Mouse (Mus musculus): ENCODE measurements around the gene Cactin.

The Cactin gene

DNA sequence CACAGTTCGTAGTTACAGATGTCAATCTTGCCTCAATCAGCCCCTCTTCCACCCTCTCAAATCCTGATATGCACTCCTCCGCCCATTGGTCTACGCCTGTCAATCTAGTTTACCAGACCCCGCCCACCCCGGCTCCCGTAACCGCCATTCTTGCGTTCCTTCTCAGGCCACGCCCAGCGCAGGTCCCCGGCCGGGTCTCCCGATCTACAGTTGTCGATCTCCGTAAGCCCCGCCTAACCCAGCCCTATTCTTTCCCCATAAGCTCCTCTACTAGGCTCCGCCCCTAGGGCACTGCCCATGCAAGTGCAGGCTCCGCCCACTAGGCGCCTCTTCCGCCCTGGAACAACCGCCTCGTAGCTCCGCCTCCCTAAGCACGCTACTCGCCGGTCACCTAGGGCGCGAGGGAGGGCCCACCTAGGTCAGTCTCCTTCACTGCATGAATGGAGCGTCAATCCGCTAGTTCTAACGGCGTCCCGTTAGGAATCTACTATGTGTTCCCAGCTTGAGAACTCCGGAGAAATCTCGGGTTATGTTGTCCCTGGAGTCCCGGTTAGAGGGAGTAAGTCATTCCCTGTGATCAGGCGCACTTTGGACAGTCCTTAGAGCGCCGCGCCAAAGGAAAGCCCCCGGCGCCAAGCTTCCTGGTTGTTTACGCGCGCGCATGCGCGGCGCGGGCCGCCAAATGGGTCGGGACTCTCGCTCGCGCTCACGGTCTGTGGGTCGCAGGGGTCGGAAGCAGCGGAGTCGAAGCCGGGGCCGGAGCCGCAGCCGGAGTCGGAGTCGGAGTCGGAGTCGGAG lies at the start of gene Cactin:
Gene Cactin, plus strand, starts transcription at position 554 of the 798 bp plus-strand sequence.
- in situ Hi-C loops (cut with MboI, MseI) = loop anchor here in 1 of 2 experiments (5.0 kb wide), 1 partner anchor 33 kb away; no protein-coding TSS in a partner anchor

DNA sequence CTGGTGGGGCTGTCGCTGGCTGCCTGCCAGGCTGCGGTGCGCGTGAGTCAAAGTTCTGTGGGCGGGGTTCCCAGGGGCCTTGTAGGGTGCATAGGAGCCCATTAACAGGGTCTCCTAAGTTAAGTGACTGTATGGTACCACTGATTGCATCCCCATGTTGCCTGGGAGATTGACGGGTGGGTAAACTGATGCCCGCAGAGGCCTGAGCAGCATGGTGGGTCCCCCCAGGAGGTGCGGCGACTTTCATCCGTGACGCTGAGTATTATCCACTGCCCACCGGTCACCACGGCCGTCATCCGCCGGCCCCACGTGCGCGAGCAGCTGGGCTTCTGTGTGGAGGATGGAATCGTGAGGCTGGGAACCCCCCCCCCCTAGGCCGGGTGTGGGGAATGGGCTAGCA lies 48.5 kb upstream of the Cactin start:
- in situ Hi-C loops (cut with MboI, MseI) = no loop called here

DNA sequence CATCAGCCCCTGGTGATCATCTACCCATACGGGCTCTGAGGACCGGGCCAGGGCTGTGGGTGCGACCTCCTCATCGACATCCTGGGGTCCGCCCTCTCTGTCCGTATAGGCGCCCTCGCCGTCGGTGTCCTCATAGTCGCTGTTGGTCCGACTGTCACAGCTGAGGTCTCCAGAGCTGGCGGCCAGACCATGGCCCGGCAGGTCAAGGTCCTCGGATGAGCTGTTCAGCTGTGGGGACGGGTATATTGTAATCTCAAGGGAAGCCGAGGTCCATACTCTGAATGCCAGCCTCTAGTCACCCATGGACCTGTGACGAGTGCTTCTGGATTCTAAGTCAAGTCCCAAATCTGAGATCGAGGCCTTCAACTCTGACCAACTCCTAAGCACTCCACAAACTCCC lies 47.1 kb upstream of the Cactin start:
- in situ Hi-C loops (cut with MboI, MseI) = no loop called here

DNA sequence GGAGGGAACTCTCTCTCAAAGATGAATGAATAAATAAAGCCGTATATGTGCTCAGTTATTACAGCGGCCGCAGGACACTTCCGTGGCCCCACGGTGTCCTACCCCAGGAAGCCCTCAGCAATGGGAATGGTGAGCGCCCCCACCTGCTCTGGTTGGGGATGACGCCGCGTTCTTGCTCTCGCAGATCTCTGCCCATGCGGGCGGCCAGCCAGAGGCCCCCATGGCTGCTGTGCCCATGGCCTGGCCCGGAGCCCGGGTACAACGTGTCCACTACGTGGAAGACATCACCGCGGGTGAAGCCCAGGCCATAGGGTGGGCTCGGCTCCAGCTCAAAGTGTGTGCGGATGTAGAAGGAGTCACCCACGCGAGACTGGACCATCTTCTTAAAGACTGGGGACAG lies 43.2 kb upstream of the Cactin start:
- in situ Hi-C loops (cut with MboI, MseI) = no loop called here

DNA sequence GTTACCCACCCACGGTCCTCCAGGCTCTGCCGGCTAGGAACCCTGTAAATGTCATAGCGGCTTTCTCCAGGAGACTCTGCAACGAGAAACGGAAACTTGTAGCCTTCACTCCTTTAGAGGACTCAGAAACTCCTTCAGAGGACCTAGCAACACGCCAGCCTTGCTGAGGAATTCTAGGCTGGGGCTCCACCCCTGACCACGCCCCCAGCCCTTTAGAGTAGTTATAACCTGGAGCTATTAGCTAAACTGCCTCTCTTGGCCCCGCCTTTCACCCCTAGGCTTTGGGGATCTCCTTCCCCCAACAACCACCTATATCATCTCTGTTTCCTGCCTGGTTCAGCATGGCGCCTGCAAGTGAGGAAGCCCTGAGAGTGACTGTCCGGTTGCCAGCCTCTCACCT lies 41.4 kb upstream of the Cactin start:
- in situ Hi-C loops (cut with MboI, MseI) = no loop called here

DNA sequence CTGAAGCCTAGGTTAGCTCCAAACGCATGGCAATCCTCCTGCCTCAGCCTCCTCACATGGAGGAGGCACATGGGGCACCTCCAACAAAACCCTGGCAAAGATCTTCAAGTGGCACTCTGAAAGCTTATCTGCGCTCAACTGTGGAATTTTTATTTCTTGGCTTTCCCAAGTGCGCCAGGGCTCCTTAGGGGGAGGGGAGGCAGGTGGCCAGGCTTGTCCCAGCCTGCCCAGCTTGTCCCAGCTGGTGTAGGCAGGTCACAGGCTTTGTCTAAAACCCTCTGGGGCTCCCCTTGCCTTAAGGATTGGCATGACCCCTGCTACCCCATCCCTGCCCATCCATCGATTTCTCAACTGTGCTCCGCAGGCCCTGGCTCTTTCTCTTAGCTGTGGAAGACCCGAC lies 36.7 kb upstream of the Cactin start:
- in situ Hi-C loops (cut with MboI, MseI) = loop anchor here (10.0 kb wide), 1 partner anchor 61 kb away; the partner anchor contains the start of gene Gipc3 (in 2 of the 2)

DNA sequence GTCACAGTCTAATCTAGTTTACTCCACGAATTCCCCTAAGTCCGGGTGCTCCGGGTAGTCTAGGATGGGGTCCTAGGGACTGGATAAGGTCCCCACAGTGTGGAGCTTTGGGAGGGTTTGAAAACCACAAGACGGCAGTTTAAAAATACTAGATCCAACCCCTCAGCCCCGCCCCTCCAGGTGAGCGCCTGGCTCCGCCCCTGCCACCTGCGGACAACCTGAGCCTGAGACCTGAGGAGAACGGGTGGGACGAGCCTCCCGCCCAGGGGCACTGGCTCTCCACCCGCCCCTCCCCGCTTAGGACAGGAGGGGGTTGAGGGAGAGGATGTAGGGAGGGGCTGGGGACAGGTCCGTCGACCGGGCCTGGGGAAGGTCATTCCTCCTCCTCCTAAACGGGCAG lies 36.2 kb upstream of the Cactin start:
- in situ Hi-C loops (cut with MboI, MseI) = loop anchor here (5.0 to 10.0 kb wide), 2 partner anchors 38 to 60 kb away; partner anchors contain the start of genes Gipc3 (in 2 of the 2) and Cactin (in 1 of the 2)

DNA sequence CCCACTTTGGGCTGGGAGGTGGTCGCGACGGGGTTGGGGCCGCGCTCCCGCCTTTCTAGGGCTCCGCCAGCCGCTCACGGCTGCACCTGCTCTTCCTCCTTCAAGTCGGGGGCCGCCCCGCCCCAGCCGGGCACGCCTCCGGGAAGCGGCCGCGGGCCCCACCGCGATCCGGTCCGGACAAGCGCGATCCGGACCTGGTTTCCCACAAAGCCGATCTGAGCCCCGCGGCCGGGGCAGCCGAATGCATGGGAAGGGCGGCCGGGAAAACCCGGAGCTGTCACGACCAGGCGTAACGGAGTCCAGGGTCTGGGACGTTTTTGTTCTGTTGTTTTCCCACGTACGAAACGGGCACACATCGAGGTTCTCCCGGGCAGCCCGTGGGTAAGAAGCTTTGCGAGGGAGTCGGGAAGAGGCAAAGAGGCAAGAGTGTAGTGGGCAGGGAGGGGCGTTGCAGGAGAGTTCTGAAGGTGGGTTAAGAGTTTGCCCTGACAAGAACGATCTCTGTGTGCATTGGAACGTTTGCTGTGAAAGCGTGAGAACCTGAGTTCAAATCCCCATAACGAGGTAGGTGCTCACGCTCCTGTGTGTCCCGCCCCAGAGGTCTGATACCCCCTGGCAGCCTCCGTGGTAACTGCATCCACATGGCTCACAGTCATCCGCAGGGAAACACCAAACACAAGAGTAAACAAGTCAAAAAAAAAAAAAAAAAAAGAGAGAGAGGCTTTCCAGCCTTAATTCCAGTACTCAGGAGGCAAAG lies 35.0 kb upstream of the Cactin start:
- in situ Hi-C loops (cut with MboI, MseI) = loop anchor here (5.0 to 10.0 kb wide), 2 partner anchors 36 to 59 kb away; partner anchors contain the start of genes Gipc3 (in 2 of the 2) and Cactin (in 1 of the 2)

DNA sequence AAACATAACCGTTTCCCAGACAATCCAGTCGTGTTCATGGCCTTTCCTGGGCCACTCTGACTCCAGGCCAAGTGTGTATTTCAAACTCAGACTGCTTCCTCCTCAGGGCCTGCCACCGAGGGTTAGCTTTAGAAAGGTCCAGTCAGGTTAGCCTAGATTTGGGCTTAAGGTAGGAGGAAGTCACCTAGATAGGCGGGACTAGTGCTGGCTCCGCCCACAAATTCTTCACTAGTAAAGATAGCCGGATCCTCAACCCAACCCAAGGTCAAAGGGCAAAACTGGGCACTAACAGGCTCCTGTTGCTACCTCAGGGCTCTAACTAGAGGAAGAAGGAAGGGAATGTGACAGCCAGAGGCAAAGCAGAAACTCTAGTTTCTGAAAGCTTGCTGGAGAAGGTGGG lies 34.3 kb upstream of the Cactin start:
- in situ Hi-C loops (cut with MboI, MseI) = loop anchor here (5.0 to 10.0 kb wide), 2 partner anchors 36 to 58 kb away; partner anchors contain the start of genes Gipc3 (in 2 of the 2) and Cactin (in 1 of the 2)

DNA sequence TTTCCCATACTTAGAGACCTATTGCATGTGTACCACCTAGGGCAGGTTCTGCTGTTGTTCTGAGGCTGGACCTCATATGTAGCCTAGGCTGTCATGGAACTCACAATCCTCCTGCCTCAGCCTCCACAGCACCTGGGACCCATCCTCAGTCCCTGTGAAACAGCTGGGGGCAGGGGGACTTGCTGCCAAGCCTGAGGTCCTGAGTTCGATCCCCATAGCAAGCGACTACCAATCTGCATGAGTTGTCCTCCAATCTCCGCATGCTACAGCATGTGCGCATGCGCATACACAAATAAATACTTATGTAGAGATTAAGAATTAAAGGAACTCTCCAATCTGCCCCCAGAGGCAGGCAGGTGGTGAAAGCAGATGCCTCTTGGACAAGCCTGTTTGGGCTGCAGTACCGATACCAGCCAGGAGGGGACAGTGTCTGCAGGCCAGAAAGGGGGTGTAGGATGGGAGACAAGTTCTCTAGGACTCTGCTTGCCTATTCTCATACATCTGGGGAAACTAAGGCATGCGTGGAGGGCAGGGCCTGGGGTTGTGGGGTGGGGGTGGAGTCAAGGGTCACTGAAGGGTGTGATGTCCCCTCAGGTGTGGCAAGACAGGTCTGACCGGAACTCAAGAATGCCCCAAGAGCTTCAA lies 33.3 kb upstream of the Cactin start:
- in situ Hi-C loops (cut with MboI, MseI) = loop anchor here (5.0 to 10.0 kb wide), 2 partner anchors 35 to 57 kb away; partner anchors contain the start of genes Gipc3 (in 2 of the 2) and Cactin (in 1 of the 2)

DNA sequence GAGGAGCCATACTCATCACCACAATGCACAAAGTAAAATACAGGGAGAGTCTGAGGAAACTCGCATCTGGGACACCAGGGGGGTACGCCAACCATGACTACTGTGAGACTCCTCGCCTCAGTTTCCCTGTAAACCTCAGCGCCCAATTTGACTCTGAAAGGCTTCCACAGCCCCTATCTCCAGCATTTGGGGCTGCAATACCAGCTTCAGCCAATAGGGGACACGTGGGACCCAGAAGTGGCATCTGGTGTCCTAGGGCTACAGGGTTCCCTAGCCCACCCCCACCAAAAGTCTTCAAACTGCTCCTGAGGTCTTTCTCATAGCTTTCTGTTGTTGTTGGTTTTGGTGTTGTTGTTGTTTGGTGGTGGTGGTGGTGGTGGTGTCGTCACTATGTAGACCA lies 32.3 kb upstream of the Cactin start:
- in situ Hi-C loops (cut with MboI, MseI) = loop anchor here (5.0 to 10.0 kb wide), 2 partner anchors 34 to 56 kb away; partner anchors contain the start of genes Gipc3 (in 2 of the 2) and Cactin (in 1 of the 2)

DNA sequence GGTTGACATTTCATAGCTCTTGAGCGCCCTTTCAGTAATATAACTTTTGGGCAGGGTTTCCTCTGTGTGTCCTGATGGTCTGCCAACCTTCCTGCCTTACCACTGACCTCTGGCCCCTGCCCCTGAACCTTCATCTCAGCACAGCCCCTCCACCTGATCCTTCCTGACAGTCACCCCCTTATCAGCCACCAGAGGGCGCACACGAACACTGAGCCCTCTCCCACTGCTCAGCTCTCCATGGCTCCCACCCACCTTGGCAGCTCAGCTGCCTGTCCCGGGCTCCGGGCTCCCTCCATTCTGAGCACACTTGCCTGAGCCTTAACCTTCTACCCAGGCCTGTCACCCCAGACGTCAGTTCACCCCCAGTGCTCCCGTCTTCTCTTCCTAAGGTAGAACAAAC lies 31.6 kb upstream of the Cactin start:
- in situ Hi-C loops (cut with MboI, MseI) = loop anchor here (5.0 to 10.0 kb wide), 2 partner anchors 33 to 56 kb away; partner anchors contain the start of genes Gipc3 (in 2 of the 2) and Cactin (in 1 of the 2)

DNA sequence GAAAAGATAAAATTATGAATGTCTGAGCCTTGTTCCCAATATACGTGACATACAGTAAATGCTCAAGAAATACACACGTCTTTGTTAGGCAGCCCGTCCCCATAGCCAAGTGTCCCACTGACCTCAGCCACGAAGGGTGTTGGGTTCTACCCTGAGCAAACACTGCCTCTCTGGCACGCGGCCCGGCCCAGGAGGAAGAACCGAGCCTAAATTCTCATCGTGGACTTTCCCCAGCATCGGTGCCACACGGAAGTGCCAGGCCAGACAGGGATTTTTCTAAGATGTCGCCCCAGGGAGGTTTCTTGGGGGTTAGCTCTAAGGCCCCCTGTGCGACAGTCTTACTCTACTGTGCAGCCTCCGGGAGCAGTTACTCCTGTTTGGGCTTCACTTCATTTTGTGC lies 31.1 kb upstream of the Cactin start:
- in situ Hi-C loops (cut with MboI, MseI) = loop anchor here (5.0 to 10.0 kb wide), 3 partner anchors 32 to 257 kb away; partner anchors contain the start of genes Gipc3 (in 2 of the 2), Cactin (in 1 of the 2) and Gna11 (in 1 of the 2)

DNA sequence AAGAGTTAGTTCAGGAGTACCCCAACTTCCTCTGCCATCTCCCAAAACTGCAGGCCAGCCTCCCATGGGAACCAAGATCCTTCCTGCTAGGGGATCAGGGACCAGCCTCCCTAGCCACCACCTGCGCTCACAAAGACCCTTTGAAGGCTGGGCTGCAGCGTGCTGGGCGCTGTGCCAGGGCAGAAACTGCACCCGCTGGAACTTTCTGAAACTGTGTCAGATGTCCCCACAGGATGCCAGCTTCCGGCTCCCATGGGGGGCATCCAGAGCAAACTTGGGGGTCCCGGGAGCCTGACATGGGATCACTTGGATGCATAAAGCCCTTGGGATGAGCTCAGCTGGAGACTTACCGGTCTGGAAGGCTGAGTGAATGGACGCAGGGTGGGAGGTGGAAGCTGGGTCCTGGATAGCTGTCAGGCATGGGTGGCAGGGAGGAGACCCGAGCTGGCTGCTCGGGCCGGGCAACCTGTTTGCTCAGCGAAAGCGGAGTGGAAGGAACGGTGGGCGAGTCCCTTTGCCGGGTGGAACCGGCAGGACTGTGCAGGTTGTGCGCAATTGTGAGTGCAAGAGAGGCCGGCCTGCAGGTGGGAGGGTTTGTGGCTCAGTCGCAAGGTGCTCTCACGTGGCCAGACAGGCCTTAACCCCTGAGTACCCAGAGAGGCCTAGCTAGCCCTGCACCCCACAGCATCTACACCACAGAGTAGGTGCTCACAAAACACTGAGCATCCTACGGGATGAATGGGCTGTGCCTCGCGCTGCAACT lies 30.0 kb upstream of the Cactin start:
- in situ Hi-C loops (cut with MboI, MseI) = loop anchor here in 1 of 2 experiments (5.0 kb wide), 1 partner anchor 256 kb away; the partner anchor contains the start of gene Gna11

DNA sequence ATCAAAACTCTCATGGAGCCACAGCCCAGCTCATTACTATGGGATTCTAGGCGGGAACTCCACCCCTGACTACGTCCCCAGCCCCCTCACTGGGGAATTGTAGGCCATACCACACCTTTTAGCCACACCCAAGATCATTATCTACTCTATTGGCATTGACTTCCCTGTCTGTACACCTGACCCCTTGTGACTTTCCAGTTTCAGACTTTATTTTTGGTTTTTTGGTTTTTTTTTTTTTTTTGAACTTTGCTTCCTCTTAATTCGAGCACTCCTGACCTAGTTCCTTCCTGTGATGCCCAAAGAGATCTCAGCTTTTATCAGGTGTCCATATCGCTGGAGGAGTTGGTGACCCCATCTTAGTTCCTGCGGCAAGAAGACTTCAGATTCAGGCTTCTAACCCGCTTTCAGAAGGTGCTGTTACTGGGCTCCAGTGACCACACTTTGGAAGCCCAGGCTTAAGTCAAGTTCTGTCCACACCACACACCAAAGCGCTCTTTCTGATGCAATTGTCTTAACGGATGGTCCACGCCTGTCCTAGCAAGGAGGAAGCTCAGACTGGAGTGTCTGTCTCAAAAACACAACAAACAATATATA lies 29.3 kb upstream of the Cactin start, which contains the start of gene Tjp3:
Gene Tjp3, minus strand, starts transcription at position 71 of the 594 bp plus-strand sequence.
- in situ Hi-C loops (cut with MboI, MseI) = loop anchor here in 1 of 2 experiments (5.0 kb wide), 1 partner anchor 256 kb away; the partner anchor contains the start of gene Gna11

DNA sequence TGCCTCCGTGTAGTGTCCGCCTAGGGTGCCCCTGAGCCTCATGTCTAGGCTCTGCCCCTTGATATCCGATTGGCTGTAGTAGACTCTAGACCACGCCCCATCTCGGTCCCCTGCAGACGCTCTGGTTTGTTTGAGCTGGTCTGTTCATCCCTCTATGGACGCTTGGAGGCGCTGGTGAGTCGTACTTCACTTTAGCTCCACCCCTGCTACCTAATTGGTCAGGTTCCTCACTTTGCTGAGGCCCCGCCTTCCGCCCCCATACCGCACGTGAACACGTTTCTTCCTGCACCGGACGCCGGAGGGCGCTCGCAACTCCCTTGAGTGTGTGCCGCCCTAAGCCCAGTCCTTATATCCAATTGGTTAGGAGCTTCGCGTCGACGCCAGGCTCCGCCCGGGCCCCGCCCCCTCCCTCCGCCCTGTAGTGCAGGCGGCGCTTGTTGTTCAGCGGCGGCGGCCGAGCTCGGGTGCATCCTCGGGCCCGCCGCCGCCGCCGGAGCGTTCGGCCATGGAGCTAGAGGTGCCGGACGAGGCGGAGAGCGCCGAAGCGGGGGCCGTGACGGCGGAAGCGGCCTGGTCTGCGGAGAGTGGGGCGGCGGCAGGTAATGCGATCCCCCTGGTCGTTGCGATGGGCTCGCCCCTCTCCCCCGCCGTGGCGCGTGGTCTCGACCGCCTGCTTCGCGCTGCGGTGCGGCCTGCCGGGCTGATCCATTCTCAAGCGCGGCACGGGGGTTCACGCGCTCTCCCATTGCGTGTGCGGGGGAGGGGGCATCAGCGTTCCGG lies 28.2 kb upstream of the Cactin start, which contains the start of gene Pip5k1c:
Gene Pip5k1c, plus strand, starts transcription at position 410 of the 780 bp plus-strand sequence.
- in situ Hi-C loops (cut with MboI, MseI) = loop anchor here in 1 of 2 experiments (5.0 kb wide), 1 partner anchor 255 kb away; the partner anchor contains the start of gene Gna11

DNA sequence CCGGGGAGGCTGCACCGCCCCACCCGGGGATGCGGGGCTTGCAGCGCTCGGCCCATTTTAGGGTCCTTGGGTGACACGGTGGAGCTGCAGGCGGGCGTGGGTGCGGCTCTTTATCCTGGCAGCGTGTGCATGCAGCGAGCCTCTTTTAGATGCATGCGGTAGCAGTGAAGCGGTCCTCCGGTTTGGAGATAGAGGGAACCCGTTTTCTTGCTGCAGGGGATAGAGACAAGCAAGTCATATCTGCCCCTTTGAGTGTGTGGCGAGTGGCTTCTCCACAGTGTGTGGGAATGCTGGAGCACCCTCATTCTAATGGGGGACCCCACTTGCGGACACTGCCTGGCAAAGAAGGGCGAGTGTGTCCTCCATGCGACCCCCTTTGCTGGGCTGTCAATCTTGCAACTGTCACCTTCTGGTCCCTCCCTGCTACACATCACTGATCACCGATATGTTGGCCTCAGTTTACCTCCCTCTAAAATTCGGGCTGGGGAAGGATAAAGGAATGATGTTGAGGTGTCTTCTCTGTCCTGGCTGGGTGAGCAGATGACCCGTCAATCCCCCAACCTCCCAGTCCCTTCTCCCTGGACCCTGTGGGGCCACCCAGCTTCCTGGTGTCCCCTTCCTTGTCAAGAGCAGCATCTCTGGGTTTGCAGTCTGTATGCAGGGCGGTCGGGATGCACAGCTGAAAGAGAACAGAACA lies 27.4 kb upstream of the Cactin start:
- in situ Hi-C loops (cut with MboI, MseI) = loop anchor here in 1 of 2 experiments (5.0 kb wide), 1 partner anchor 254 kb away; the partner anchor contains the start of gene Gna11

DNA sequence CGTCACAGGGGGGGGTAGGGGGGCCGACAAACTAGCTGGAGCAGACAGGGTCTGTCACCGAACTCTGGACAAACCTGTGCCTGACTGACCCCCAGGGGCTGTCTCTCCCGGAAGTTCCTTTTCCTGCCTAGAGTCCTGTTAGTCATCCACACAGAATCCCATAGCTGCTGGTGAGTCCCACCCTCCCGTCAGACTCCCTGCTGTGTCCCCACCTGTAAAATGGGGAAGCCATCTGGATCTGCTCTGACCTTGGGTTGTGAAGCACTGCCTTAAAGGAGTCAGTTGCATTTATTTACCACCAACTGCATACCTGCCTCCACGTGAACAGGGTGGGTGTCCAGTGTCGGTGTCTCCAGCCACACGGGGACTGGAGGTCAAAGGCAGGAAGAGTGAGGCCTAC lies 26.5 kb upstream of the Cactin start:
- in situ Hi-C loops (cut with MboI, MseI) = loop anchor here in 1 of 2 experiments (5.0 kb wide), 1 partner anchor 253 kb away; the partner anchor contains the start of gene Gna11

All from T-helper 17 cell (primary cell).